Mouse (Mus musculus): Measurements from ENCODE around the gene Rasa3.

Rasa3 gene

DNA sequence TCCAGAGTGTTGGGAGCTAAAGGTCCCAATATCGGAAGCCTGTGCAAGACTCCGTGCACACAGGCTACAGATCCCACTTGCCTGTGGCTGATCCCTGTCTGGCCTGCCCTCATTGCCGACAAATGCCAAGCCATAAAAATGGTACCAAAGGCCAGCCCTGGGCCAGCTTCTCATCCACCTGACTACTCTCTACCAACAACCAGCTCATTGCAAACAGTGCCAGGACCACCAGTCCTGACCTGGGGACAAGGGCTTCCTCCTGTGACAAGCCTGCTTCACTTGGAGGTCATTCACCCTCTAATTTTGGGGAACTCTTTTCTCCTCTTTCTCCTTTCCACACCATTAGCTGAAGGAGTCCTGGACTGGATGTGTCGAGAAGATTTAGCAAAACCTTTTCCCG, 29.8 kb downstream of the Rasa3 start:
- DNase-seq, result no peak

DNA sequence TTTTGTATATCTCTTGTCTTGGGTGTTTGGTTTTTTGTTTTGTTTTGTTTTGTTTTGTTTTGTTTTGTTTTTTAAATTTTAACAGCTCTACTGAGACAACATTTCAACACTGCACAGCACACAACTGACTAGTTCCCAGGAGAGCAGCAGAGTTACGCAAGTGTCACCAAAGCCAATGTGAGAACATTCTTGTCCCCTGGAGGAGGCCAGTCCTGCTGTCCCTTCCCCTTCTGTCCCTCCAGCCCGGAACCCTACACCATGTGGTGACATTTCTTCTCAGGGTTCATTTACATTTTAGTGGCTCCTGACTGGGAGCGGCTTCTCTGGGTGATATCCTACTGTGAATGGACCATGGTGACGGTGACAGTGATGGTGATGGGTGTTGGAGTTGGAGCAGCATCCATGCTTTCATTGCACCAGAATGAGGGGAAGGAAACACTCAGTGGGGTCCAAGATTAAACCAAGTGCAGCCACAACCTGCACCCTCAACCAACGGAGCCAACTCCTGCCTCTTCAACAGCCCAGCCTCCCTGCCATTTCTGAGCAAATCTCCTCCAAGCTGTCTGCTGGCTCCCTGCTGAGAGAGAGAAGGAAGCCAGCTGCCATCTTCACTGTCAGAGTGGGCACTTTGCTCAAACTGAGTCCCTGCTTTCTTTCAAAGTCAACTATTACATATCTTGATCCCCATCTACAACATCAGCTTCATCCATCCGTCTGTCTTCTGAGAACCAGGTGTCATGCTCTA, 32.3 kb downstream of the Rasa3 start:
- DNase-seq, result peak in 1 of 2 experiments; percentile 49

DNA sequence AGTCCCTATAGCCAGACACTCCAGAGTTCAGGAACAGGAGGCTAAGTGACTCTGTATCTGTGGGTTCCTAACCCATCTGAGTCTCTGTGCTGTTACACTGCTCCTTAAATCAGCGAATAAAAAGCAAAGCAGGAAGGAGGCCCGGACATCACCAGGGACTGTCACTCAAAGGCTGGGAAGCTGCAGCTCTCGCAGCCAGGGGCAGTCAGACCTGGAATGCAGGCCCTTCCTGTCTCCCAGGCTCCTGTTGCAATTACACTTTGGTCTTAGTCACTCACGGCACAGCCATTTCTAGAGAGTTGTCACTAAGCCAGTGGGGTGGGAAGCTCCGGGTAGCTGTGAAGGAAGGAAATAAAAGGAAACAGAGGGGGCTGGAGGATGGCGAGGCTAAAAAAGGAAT, 33.2 kb downstream of the Rasa3 start:
- peak; percentile 31 to 50 for DNase-seq

DNA sequence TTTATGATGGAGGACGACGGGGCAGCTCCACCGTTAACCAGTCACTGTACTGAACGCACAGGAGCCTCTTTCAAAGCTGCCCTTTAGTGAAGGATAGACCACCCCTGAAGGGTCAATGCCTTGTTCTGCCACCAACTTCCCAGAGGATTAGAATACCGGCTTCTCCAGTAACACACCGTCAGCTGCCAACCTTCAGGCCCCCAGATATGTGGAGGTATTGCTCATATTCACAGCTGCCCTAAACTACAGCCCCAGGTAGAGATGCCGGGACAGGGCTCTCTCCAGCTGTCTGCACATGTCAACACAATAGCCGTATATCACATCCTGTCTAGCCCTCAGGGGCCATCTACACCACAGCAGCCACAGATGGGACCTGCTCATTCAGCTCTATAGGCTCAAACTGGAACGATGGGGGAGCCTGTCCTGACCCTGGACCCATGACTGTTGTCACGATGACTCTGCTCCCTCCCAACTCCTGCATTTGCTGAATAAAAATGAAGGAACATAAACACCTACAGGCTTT, 34.7 kb downstream of the Rasa3 start:
- DNase-seq, result no peak

DNA sequence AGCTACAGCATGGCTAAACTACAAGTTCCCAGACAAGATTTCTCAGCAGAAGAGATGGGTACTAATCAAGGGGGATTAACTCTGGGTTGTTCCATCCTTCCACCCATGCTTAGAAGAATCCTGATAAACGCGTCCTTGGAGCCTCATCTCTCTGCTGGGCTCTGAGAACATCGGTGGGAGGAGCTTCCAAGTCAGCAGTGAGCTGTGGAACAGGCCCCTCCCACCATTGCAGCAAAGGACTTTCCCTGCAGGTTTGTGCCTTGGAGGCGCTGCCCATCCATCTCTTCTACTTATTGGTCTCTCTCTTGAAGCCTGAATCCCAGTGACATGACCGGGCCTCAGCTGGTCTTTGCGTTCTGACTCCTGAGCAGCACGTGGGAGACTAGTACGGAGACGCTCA, 36.2 kb downstream of the Rasa3 start:
- peak in 1 of 2 experiments; percentile 25 for DNase-seq

DNA sequence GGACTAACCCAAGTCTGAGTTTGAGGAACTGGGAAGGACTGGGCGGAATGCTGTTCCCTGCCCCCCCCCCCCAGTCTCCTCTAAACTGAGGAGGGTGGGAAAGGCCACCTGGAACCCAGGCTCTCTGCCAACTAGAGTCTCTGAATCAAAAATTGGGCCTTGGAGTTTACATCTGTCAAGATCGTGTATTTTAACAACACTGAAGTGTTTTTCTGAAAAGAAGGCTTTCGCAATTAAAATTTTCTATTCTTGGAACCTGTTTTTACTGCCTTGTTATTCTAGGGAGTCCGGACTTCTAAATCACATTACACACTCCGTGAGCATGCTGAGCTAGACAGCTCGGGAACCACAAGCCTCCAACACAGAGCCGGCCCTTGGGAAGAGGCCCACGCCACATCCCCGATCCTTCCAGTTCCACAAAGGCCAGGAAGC, 36.9 kb downstream of the Rasa3 start:
- peak; percentile 40 to 50 for DNase-seq

DNA sequence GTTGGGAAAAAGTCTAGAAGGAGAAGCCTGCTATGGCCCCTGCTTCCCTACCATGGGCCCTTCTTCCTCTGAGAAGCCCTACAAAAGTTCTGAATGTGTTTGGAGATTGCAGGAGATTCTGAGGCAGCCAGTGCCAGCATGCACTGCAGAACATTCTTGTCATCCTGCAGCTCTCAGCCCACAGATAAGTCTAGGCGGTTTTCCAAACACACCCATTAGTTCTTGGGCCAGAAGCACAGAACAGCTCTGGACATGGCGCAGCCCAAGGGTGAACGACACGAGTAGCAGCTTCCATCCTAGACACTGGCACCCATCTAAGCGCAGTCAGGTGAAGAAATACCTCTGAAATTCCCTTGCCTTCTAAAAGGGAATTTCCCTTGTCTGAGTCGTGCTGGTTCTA, 44.3 kb downstream of the Rasa3 start:
- no peak for DNase-seq

DNA sequence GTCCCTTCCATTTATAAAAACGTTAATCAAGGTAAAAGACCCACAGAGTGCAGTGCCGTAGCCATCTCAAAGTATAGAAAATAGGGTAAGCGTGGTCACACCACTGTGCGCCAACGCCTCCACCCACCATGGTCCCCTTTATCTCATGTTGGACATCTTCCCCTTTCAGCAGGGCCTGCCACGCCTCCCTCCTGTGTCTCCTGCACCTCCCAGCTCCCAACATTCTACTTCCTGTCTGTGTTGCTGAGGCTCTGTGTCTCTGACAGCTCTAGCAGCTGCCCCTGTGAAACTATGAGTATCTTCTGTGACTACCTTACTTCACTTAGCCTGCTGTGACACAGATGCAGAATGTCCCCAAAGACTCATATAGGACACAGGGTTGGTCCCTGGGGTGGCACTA, 45.1 kb downstream of the Rasa3 start:
- DNase-seq, result no peak

DNA sequence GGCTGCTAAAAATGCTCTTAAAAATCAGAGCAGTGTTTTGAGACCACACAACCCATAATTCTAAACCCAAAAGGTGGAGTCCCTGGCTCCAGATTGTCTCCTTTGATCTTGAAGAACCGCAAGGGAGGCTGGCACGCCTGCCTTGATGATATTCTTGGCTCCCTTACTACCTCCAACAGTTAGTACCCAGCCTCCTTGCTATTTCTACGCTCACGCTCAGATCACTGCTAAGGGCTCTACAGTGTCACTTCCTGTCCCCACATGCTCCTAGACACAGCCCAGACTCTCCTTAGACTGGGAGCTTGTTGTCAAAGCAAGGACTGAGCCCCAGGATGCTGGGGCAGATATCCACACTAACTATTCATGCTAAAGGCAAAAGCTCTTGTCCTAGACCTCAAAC, 46.6 kb downstream of the Rasa3 start:
- no peak for DNase-seq

DNA sequence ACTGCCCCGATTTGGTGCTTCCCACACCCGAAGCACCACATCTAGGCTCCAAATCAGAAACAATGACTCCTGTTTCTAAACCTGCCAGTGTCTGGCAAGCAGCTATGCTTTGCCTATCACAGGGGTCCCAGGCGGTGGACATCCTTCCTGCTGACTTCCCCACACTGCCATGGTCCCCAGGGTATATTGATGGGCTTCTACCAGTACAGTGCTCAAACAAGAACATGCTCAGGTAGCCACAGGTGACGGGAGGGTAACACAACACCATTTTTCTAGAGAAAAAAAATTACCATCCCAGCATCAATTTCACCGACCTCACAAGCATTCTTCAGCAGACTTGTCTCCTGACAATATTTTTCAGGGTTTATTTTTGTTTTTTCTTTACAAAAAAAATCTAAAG, 47.2 kb downstream of the Rasa3 start:
- DNase-seq, result no peak

DNA sequence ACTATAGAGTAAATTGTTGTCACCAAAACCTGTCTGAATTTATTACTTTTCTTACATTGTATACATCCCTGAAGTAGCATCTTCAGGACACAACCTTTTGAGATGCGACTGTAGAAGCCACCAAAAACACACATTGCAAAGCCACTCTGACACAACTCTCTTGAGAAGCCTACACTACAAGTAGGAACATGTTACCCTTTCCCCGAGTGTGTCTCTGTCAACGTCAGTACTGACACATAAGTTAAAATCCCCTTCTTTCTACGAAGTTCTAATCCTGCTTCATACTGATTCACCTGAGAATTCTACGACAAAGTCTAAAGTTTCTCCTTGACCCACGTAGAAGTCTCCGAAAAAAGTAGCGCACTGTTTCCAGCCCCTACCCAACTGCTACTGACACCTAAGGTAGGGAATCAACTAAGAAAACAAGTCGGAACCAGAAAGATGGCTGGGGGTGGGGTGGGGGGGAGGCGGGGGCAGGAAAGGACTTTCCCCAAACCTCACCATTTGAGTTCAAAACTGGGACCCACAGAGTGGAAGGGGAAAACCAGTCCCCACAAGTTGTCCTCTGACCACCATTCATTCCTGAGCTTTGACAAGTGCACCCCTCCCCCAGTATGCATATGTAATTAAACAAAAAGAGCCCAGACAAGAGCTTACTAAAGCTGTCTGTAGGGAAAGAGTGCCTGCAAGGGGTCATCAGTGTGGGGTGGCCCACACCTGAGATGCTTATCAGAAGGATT, 47.9 kb downstream of the Rasa3 start:
- no peak for DNase-seq

DNA sequence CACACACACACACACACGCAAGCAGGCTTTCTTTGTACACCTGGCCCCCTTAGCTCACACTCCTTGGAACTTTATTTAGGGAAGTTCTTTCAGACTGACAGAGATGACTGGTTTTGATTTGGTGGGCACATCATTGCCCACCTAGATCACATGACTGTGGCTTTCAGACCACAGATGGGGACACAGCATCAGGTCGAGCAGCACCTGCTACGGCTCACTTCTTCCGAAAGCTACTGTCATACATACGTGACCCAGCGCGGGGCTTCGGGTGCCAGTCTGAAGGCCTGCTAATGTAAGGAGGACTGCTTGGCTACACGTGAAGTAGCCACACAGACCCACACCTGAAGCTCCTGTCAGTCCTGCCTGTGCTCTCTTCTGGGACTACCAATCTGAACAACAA, 49.3 kb downstream of the Rasa3 start:
- no peak for DNase-seq

DNA sequence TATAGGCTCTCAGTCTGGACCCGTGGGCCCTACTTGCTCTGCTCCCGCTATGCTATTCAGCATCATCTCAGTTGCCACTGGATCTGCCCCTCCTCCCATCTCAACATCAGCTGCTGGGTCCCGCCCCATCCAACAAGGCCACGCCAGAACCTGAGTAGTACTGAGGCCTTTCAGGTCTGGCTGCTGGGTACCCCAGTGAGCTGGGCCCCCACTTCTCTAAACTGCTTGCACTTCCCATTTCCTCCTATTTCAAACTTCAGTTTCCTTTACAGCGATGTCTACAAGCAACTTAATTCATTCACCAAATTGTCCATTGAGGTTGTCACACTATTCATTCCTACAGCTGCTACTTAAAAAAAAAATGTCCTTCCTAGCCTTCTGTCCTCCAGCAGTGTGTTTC, 49.8 kb downstream of the Rasa3 start:
- DNase-seq, result no peak

DNA sequence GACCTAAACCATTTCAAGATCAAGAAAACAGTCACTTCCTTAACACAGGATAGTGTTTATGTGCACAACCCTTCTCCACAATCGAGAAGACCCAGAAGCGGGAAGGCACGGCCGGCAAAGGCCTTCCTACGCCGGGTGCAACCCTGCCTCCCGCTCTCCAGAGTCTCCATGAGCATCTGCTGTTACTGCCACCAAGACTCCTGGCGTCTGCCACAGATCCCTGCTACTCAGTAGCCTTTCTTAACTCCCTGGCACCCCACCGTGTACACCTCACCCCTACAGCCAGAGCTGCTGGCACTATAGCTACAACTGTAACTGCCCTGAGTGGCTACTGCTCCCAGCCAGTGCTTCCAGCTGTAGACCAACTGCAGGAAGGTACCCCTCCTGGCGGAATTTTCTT, 51.3 kb downstream of the Rasa3 start:
- DNase-seq, result no peak

DNA sequence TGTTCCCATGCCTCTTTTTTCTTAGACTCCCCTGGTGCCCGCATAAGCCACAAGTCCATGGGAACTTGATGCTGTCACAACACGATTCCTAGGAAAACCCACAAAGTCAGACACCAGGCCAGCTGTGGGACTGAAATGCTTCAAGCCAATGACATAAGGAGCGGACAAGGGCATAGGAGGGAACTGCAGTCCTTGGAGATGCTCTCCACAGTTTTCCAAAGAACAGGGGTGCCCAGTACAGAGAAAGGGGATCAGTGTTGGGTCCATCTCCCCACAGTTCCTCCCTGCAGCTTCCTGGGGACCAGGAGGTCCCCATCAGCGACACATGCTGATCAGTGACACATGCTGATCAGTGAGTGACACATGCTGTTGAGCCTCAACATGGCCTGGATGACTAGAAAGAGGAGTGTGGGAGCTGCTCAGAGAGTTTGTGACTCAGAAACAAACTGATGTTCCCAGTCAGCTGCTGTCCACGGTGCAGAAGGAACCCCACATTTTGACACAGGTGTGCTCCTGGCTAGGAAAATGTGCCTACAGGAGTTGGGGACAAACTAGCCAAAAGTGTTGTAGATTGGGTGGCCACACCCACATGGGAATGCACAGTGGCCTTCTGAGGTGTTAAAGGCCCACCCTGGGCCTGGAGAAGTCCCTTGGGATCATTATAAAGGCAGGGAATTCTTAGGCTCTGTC, 52.0 kb downstream of the Rasa3 start:
- DNase-seq, result no peak

DNA sequence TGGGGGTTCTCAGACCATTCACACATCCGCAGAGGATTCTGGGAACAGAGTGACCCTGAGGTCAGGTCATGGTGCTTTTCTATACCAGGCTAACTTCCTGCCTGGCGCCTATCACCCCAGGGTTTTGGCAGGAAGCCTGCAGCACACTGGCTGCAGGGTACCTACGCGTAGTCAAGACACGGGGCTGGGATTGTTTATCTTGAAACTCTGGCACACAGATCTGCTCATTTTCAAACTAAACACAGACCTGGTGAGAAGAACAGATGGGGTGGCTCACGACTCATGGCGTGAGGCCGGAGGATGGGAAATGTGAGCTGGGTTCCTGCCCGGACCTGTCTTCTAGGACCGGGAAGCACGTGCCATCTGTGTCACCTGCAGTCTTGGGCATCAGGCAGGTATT, 52.5 kb downstream of the Rasa3 start:
- peak in 1 of 2 experiments; percentile 27 for DNase-seq

DNA sequence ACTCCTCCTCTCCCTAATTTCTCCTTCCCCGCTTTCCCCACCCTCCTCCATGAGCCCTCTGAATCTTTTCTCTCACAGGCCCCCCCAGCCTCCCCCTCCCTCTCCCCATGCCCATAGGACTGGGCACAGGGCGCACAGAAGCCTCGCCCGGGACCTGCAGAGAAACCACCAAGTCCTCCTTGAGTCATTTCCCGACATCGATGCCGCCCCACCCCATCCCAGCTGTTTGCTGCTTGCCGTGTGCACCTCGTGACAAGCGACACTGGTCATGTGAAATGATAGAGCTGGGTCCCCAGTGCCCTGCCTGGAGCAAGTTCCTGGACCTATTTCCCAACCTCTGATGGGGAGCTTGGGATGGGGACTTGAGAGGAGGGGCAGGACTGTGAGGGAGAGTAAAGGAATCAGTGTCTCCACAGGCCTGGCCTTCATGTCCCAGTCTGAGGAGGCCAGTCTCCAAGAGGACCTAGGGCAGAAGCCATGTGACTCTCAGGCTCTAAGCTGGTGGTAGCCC, 53.4 kb downstream of the Rasa3 start:
- DNase-seq, result peak; percentile 49 to 51

DNA sequence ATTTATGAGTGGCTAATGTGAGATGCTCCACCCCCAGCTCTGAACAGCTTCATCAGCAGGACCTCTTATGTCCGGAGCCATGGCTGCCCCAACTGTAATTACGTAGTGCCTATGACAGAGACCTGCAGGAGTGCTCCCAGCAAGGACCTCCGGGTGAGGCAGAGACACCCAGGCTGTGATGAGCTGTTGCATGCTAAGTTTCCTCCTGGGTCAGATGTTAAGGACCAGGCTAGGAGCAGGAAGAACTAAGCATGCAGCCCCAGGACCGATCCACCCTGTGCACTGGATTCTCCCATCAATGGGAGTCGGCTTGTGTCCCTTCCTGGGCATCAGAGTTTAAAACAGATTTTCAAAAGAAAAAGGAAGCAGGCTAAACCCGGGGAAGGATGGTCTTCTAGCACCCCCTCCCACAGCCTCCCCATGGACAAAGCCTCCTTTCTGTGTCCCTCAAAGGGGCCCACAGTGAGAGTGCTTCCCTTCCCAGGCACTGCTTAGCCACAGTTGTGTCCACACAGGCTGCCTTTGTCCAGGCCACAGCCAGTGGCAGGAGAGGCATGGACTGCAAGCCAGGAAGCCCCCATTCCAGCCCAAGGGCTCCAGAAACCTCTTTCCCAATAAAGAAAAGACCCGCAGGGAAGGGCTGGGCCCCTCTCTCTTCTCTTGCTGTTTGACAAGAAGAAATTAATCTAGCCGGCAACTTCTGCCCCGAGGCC, 54.2 kb downstream of the Rasa3 start:
- no peak for DNase-seq

DNA sequence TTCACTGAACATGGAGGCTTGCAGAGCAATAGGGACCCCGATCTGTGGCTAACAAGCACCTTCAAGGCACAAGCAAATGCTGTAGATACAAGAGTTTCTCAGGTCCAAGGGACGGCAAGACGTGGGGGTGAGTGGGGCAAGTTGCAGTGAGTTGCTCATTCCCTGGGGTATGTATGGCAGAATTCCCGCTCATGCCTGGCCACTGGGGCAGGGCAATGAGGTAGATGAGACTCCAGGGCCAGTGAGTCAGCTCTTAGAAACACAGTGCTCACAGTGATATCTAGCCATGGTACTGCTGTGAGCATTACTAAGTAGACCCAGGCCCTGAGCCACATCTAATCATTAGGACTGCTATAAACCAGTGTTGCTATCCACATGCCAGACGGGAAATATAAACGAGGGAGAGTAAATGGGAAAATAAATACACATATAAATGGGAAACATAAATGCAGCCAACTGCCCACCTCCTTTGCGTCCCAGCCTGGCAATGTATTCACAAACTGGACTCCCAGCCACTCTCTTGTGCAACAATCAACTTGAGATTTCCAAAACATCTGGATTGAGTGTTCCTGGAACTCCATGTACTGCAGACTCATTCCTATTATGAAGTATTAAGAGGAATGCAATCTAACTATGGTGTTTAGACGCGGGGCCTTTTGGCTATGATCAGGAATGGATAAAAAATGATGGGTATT, 57.0 kb downstream of the Rasa3 start:
- no peak for DNase-seq

DNA sequence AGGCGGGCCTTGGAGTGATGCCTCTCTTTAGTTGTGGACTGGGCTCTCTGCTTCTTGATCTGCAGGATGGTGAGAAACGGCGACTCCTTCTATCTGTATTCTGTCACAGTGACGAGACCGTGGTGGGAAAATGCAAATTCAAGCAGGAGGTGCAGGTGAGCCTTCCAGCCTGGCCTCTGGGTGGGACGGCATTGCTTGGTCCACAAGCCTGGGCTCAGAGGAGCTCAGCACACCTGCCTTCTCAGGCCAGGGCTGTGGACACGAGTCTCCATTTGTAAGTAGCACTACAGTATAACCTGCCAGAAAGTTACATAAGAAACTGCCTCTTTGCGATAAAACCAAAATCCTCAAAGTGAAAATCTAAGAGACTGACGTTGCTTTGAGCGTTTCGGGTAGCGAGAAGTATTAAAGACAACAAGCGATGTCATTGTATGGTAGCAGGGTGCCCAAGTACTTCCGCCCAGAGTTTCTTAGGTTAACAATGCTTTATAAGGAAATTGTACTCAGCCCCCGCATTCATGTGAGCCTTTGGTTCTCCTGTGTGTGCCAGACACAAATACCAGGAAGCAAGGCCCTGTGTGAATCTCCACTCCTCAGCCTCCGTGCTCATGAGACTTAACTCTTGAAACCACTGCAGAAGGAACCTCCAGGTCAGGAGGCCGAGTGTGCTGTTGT, 60.4 kb downstream of the Rasa3 start:
- no peak for DNase-seq

DNA sequence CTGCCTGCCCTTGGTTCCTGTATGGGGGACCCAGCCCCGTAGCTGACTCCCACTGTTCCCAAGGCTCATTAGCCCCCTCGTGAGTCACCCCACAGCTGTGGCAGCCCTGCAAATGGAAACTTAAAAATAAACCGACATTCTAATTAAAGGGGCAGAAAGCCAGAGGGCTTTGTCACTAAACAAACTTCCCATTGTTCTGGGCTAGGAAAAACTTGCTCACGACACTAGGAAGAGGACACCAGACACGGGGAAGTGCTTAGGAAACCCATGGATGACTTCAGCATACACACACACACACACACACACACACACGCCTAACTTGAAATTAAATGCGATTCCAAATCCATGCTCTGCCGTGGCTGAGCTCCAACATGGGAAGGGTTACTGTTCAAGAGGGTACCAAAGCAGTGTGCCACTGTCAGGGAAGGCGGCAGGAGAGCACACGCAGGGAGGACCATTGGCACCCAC, 62.4 kb downstream of the Rasa3 start:
- DNase-seq, result peak; percentile 15 to 20
